Mouse (Mus musculus) frontal cortex, postnatal 36 days (tissue): ENCODE measurements around the gene Cblc.
A peak's percentile ranks its signal among the peaks of the same experiment; 100 is the strongest.

Experiments
- DNase-seq, 2 experiments: peaks; one replicate each; pipeline ENCODE4 v3.0.0; 2022; ENCODE audit warnings: low spot score in 2 of 2

The Cblc gene

DNA sequence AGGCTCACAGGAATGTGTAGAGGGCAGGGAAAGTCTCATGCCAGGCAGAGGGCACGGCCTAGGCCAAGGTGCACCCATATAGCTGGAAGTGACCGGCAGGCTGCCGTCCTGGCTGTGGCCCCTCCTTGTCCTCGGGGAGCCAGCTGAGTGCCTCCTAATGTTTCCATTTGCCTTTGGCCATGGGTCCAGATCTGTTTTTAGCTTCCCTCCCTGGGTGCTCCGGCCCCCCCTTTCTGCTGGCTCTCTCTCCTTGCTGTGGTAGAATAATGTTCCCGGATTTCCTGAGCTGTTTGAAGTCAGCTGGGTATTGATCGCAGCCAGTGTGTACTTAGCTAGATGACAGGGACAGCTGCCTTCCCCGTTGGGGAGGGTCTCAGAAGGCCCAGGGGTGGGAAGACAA, 13.0 kb downstream of the Cblc start:
- DNase-seq, result no peak

DNA sequence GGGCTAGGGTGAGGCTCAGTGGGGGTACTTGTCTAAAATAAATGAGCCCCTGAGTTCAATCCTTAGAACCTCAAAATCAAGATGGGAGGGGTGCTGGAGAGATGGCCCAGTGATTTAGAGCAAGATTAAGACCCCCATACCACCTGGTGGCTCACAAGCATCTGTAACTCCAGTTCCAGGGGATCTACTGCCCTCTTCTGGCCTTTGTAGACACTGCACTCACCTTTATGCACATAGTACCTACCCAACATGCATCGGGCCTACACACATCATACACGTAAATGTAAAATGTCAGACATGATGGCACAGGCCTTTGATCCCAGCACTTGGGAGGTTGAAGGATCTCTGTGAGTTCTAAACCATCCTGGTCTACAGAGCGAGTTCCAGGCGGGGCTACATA, 14.0 kb downstream of the Cblc start:
- no peak for DNase-seq

DNA sequence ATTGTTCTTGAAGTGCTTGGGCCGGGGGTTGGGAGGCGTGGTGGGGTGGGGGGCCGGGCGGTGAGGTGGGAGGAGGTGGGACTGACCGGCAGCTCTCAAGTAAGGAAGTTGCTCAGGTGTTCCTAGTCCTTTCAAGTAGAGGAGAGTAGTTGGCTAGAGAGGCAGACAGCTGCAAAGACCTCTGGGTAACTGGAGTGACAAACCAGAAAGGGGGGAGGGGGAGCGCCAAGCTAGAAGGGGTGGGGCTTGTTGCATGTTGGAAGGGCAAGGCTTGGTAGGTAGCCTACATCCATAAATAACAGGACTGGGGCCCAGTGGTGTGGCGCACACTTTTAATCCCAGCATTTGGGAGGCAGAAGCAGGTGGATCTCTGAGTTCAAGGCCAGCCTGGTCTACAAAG, 14.9 kb downstream of the Cblc start:
- DNase-seq, result no peak

DNA sequence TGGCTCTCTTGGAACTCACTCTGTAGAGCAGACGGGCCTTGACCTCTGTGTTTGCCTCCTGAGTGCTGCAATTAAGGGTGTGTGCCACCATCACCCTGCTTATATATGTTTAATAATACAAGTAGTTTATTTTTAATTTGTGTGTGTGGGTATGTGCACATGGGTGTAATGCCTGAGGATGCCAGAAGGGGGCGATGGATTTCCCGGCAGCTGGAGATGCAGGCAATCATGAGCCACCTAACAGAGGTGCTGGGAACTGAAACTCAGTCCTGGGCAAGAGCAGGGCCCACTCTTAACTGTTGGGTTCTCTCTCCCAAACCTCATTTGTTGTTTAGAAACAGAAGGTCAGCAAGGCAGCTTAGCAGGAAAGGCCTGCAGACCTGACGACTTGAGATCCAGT, 16.7 kb downstream of the Cblc start:
- DNase-seq, result no peak

DNA sequence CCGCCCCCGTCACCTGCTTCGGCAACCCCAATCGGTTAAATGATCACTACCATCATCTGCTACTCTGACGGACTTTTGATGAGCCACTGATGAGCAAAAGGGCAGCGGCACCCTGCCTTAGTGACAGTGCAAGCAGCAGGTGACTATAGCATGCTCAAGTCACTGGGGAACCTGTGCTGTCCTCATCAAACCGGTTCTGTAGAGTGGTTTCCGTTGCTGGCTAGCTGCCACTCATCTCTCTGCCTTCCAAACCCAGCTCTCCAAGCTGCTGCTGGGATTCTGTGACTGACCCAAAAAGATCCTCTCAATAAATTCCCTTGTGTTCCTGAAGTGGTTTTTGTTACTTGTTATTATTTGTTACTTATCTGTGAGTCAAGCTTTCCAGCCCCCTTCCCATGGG, 18.0 kb downstream of the Cblc start:
- no peak for DNase-seq

DNA sequence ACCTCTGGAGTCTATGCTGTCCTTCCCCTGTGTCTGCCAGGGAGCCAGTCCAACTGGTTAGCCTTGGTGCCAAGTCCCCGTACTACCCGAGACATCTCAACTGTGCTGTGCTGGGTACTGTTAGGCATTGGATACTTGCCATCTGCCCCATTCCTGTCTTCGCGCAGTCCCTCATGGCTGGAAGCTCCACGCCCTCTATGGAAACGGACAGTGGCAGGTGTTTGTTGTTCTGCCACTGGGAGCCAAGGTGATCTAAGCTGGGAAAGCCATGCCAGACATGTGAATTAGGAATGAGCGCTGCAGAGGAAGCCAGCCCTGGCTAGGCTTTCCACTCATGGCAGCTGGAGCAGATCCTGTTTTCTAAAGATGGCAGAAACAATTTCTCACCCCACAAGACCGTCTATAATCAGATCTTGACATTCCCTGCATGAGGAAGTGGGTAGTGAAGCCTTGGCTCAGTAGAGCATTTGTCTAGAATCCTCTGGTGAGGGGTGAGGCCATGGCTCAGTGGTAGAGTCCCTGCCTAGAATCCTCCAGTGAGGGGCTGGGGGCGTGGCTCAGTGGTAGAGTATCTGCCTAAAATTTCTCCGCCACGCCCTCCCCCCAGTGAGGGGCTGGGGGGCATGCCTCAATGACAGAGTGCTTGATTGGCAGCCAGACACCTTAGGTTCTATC, 19.4 kb downstream of the Cblc start:
- DNase-seq, result no peak

DNA sequence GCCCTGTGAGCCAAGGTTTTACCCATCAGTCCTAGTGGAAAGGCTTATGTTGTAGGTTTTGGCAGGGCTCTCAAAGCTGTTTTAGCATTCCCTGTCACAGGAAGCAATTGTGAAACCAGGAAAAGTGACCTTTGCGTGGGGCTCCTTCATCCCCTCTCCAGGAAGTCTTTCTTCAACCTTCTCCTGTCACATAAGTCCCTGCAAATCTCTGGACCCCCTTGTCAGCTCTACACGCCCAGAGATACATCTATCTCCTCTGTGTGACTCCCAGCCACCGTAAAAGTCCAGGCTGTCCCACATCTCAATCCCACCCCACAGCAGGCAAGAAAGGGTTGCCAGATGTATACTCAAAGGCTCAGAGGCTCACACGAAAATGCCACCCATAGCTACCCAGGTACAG, 24.9 kb downstream of the Cblc start:
- no peak for DNase-seq

DNA sequence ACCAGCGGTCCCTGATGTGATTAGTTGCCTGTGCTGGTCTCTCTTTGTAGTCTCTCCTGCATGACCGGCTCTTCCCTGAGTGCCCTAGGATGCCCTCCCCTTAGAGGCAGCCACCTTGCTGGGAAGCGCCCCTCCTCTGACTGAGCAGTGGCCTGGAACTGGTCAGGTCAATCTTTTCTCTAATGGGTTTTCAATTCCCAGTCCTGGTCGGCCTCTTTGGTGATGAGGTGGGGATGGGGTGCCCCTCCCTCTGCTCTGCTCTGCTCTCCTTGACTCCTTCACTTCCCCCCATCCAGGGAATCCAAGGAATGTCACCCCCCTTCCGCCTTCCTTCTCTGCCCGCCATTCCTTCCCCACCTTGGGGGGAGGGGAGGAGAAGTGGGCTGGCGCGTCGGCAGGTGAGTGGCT, 25.6 kb downstream of the Cblc start, which contains the start of gene Bcam:
TSS of gene Bcam (minus strand) at position 33 of the 408 bp plus-strand sequence.
- DNase-seq, result no peak

DNA sequence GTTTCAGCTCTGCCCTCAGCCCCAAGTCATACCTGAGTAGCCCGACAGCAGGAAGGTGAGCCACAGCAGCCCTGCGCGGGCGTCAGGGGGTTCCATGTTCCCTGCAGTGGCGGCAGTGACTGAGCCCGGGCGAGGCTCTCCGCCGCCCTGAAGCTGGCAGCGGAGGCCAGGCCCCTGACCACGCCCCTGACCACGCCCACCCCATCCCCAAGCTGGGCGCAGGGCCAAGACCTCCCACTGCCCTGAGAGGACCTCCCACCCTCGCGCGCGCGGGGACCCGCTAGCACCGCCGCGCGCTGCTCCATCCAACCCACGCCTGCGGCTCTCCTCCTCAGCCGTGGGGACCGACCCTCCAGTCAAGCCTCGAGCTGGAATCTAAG, 26.2 kb downstream of the Cblc start:
- DNase-seq, result peak; percentile 46 to 49

DNA sequence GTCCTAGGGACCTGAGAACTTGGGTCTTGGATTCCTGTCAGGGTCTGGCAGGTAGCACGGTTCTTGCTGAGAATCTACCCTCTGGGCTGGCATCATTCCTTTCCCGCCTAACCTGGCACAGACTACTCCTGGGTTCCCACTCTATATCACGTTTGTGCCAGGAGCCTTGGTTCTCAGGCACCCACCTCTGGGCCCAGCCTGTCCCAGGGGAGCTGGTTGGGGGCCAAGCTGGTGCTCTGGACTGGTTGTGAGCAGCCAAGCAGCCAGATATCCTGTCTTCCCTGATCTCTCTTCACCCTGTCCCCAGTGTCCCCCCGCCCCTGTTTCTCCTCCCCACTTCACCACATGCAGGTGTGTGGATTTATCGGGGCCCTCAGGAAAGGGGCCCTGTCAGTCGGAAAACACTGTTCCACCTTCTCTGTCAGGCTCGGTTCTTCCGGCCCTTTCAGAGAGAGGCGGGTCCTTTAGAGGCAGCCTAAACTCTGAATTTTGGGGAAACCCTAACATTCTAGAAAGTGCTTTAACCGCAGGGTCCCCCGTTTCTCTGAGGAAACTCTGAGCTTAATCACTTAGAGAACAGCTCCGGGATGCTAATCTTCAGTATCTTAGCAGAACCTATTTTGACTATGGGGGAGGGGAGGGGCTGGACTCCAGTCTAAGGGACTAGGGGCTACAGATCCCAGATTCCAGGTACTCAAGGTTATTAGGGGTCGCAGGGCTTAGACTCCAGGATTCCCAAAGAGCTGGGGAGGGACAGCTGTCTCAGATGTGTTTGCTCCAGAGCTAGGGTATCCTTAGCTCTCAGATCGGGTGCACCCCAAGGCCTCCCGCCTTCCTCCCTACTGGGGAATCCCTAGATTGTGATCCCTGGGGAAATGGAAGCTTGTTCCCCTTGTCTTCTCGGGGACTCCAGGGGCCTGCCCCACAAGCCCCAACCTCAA, 26.9 kb downstream of the Cblc start:
- DNase-seq, result no peak

DNA sequence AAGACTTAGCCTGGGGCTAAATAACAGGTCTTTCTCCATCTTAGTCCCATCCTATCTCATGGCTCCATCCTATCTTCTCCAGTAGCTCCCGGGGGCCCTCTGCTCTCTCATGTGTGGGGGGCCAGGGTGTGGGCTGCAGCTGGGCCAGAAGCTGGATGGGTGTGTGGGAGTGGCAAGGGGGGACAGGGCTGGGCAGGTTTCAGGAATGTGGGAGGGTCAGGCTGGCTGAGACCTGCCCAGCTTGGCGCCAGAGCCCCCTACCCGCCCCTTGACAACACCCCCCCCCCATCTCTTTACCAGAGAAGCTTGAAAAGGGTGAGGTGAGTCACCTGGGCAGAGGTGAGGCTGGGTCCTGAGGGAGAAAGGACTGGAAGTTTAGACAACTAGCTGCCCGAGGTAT, 27.6 kb downstream of the Cblc start:
- no peak for DNase-seq

DNA sequence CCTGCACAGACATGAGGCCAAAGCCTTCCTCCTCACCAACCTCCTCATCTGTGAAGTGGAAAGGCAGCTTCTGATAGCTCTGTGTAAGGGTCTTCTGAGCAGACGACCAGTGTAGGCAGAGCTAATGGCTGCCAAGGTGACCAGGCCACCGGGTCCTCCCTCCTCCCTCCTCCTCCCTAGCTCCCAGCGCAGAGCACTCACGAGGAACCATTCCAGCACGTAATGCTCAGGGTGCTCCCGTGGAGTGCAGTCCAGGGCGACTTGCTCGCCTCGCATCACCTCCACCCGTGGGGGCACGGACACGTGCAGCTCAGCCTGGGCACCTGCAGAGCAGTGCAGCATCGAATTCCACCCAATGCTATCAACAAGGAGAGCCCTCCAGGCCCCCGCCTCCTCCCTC, 28.4 kb downstream of the Cblc start:
- no peak for DNase-seq

DNA sequence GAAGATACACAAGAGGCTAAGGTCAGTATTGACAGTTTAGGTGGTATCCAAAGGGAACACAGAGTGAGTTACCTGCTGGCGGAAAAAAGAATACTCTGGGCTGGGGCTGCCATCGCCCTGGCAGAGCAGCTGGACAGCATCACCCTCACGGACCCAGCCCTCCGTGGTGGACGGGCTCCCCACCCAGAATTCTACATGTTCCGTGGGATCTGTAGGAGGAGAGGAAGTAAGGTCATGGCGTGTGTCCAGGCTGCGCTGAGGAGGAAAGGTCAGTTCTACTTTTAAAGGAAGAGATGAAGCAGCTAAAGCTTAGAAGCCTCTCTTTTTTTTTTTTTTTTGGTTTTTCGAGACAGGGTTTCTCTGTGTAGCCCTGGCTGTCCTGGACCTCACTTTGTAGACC, 32.0 kb downstream of the Cblc start:
- no peak for DNase-seq

DNA sequence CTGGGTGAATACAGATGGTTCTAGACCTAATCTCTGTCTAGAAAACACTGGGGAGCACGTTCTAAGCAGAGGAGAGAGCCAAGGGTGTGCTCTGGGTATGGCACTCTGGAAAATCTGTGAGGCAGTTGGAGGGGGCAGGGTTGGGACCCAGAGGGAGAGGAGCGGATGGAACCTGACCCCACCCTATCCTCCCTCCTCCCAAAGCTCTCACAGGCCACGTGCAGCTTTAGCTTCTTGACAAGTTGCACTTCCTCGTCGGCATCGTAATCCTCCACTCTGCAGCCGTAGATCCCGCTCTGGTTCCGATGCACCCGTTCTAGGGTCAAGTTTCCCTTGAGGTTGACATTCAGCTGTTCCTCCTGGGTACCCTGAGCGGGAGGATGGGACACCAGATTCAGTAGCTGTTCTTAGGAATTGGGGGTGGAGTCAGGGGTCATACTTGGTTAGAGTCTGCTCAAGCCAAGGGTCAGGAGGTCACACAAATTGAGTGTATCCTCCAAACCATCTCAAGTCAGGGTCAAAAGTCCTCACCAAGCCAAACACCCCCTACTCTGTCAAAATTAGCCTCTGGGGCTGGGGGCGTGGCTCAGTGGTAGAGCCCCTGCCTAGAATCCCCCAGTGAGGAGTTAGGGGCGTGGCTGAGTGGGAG, 32.7 kb downstream of the Cblc start:
- DNase-seq, result no peak

DNA sequence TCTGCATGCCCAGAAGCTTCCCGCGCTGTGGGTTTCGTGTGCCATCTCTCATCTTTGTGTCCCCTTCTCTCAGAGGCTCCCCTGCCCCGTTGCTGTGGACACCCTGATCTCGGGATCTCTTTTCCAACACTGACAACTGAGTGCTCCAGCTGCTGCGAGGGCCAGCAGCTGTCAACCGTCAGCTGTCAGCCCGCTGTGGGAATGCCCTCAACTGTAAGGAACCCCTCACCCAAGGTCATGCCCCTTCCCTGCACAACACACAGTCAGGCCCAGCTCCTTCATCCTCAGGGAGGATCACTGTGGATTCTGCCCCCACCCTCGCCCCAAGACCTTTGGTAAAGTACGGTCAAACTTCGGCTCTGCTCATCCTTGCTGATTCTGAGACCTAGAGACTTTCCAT, 34.3 kb downstream of the Cblc start:
- DNase-seq, result no peak

DNA sequence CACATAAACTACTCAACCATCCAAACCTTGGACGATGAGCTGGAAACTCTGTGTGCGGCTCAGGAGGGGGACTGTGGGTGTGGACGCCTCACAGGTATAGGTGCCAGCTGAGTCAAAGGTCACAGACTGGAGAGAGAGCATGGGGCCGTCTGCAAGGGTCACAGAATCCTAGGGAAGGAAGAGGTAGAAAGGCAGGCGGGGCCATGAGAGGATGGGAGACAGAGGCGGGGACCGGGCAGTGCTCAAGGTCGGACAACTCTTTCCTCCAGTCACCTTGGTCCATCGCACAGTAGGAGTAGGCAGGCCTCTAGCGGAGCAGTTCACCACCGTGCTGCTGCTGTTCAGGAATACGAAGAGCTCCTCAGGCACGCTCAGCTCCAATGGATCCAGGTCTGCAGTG, 36.6 kb downstream of the Cblc start:
- DNase-seq, result no peak

DNA sequence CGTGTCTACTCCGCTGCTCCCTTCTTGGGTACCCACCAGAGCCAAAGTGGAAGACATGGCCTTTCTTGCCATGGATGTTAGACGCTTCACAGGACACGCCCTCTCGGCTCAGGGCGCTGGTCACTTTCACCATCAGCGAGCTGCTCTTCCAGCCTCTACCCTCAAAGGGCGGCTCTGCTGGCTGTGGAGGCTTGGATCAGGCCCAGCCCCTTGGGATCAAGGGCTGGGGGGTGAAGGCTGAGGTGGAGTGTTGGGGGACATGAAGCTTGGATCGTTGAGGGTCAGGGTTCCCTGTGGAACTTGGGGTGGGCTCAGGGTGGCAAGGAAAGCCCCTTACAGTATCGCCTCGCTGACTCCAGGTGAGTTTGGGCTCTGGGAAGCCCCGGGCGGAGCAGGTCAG, 38.0 kb downstream of the Cblc start:
- DNase-seq, result no peak

DNA sequence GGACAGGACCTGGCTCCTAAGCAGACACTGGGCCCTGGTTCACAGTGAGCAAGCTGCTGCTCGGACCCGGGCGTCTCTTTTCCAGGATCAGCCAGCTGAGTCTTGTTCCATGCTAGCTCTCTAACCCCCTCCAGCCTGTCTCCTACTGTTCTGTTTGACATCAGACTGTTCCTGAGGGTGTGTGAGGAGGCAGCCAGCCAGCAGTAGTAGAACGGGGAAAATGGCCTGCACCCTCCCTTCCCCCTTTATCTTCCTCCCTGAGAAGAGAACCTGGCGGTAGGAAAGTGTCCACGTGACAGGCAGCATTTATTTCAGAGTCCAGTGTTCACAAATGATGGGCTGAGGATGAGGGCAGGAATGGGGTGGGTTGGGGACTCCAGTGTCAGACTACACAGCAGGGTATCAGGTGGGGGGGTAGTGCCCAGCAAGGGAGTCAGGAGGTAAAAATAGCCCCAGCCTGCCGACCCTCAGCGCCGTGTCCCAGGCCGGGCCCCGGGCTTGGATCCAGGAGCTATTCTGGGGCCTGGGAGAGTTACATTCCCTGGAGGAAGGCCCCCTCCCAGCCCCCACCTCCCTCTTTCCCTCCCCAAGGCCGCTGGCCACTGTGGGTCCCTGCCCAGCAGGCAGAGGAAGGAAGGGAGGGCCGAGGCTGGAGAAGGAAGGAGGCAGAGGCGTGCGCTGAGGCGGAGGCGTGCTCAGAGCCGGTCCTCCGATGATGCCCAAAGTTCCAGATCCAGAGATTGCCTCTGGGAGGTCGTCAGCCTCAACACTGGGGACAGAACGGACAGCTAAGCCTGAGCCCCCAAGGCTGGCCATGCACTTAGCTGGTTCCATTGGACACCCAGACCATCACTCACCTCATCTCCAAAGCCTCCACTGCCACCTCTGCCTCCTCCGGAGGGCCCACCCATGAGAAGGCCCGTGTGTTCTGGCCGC, 40.5 kb downstream of the Cblc start:
- DNase-seq, result no peak

DNA sequence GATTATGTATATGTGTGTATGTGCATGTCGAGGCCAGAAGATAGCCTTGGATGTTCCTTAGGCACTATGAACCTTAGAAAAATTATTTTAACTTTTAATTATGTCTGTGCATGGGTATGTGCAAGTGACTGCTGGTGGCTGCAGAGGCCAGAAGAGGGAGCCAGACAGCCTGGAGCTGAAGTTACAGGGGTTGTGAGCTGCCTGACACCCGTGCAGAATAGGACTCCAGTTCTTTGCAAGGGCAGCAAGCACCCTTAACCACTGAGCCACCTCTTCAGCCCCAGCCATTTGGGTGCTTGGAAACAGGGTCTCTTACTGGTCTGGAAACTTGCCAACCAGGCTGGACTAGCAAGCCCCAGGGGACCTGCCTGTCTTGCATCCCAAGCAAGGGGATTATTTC, 41.6 kb downstream of the Cblc start:
- no peak for DNase-seq

DNA sequence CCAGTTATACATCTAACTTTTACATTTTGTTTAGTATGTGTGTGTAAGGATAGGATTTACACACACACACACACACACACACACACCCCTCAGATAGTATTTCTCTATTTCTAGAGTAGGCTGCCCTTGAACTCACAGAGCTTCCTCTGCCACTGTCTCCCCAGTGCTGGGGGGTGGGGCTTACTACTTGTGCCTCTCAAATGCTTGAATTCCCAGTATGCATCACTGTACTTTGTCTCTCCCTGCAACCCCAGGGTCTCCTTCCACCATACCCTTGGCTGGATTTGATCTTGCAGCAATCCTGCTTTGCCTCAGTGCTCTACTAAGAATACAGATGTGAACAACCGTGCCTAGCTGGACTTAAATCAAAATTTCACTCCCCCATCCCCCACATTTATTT, 42.5 kb downstream of the Cblc start:
- no peak for DNase-seq

DNA sequence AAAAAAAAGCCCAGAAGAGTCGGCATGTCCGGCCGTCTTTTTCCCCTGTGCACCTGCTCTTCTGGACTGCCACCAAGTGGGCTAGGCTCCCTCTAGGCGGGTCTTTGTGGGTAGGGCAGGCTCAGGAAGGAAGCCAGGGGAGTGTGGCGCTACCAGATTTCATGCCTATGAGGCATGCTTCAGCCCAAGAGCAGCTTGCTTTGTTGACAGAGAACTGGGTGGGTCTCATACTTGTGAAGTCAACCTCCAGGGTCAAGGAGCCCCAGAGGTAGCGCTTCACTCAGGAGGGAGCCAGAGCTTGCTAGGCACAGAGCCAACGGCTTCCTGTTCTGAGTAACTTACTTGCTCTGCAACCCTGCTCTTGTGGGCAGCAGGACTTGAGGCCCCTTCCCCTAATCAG, 43.0 kb downstream of the Cblc start:
- DNase-seq, result no peak

DNA sequence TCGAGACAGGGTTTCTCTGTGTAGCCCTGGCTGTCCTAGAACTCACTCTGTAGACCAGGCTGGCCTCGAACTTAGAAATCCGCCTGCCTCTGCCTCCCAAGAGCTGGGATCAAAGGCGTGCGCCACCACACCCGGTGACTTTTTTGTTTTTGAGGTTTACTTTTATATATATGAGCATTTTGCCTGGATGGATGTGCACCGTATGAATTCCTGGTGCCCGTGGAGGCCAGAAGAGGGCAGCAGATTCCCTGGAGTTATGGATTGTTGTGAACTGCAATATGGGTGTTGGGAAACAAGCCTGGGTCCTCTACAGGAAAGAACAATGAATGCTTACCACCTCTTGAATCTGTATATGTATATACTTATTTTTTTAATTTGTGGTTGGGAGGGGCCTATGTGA, 44.0 kb downstream of the Cblc start:
- no peak for DNase-seq
